Mouse (Mus musculus) ovary, postnatal 10 days (tissue): ENCODE measurements around the gene Crb1.
A peak's percentile ranks its signal among the peaks of the same experiment; 100 is the strongest.

Experiments
- DNase-seq: peaks from one replicate; pipeline ENCODE4 v3.0.0; 2022; ENCODE audit warnings: low spot score

Gene Crb1

GRCm38 (mm10) chr1:139223804-139224203 is 153.1 kb downstream of the Crb1 start:
- DNase-seq: no peak

GRCm38 (mm10) chr1:139215311-139215710 is 161.6 kb downstream of the Crb1 start:
- no peak for DNase-seq

GRCm38 (mm10) chr1:139210505-139210904 is 166.4 kb downstream of the Crb1 start:
- DNase-seq: no peak

GRCm38 (mm10) chr1:139209796-139210195 is 167.1 kb downstream of the Crb1 start:
- peak; percentile 14 for DNase-seq

GRCm38 (mm10) chr1:139206259-139206658 is 170.6 kb downstream of the Crb1 start:
- DNase-seq: no peak

GRCm38 (mm10) chr1:139203026-139203425 is 173.9 kb downstream of the Crb1 start:
- DNase-seq: no peak

- DNase-seq: no peak
Measured at GRCm38 (mm10) chr1:139194428-139195028, 182.4 kb downstream of the Crb1 start.

GRCm38 (mm10) chr1:139194011-139194410 is 182.9 kb downstream of the Crb1 start:
- DNase-seq: no peak

GRCm38 (mm10) chr1:139192635-139193034 is 184.3 kb downstream of the Crb1 start:
- no peak for DNase-seq

GRCm38 (mm10) chr1:139180481-139181149 is 196.3 kb downstream of the Crb1 start:
- DNase-seq: no peak

GRCm38 (mm10) chr1:139179707-139180106 is 197.2 kb downstream of the Crb1 start:
- DNase-seq: no peak

GRCm38 (mm10) chr1:139174058-139174832 is 202.7 kb downstream of the Crb1 start:
- no peak for DNase-seq

- DNase-seq: no peak
Measured at GRCm38 (mm10) chr1:139162814-139163213, 214.1 kb downstream of the Crb1 start.

- no peak for DNase-seq
Measured at GRCm38 (mm10) chr1:139161619-139162018, 215.3 kb downstream of the Crb1 start.

- DNase-seq: no peak
Measured at GRCm38 (mm10) chr1:139156397-139156796, 220.5 kb downstream of the Crb1 start.

- DNase-seq: no peak
Measured at GRCm38 (mm10) chr1:139153493-139153892, 223.4 kb downstream of the Crb1 start.

GRCm38 (mm10) chr1:139153006-139153405 is 223.9 kb downstream of the Crb1 start:
- no peak for DNase-seq
